Mouse (Mus musculus) c-Kit-positive CD71-positive TER-119-positive erythroid progenitor cells, embryonic 14.5 days (primary cell): ENCODE data around the gene Cenpt.
"Not testable (repeated sequence)": the region's sequence is repeated elsewhere in the genome, so short reads cannot be mapped to it uniquely, and the experiment has no call there.

Source experiments
- DNase-seq: peaks from one replicate; pipeline ENCODE4 v3.0.0-alpha.2; 2013; ENCODE audit warnings: low spot score

The Cenpt gene

DNA sequence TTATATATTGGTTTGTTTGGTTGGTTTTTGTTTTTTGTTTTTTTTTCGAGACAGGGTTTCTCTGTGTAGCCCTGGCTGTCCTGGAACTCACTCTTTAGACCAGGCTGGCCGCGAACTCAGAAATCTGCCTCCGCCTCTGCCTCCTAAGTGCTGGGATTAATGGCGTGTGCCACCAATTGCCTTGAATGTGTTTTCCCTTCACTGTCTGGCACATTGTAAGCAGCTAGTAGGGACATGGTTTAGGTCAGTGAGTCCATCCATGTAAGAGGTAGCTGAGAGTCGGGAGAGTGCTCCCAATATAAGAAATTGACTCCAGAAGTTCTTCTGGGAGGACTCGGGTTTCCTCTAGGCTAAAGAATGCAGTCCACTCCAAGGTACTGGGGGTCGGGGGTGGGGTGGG is 1.2 kb upstream of the Cenpt start:
- no peak for DNase-seq

DNA sequence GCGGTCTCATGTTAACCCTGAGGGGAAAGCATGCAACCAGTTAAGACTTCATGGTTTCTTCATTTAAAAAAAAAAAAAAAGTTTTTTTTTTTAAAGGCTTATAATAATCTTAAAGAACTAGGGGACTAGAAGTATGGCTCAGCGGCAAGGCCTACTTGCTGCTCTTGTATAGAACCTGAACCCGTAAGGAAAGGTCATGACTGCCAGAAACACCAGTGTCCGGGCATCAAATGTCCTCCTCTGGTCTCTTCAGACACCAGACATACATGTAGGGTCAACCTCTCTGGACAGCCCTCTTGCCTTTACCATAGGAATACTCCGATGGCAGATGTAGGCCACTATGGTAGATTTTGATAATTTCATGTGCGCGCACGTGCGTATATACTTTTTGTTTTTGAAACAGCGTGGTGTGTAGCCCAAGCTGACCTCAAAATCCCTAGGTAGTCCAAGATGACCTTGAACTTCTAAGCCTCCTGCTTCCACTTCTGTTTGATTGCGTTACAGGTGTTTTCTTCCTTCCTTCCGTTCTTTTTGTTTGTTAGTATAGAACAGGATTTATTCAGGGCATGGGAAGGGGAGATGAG is 840 bp downstream of the Cenpt start:
- DNase-seq, result no peak

DNA sequence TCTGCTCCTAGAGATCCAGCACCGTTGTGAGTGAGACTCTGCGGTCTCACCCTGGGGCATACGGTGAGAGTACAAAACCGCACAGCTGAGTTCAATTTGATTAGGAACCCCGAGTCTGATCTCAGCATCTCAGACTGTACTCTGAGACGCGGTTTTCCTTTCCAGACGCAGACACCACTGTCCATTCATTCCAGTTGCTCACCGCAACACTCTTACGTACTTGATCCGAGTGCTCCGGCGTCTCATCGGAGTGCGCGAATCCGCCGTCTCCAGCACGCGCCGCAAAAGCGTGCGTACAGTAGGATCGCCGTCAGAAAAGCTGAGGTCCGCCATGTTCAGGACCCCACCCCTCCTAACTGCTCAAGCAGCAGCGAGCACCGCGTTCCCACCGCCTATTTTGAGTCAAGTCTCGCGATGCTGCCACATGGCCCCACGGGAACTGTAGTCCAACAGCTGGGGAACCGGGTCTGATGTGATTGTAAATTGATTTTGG is 1.4 kb downstream of the Cenpt start:
- peak; percentile 85 for DNase-seq

DNA sequence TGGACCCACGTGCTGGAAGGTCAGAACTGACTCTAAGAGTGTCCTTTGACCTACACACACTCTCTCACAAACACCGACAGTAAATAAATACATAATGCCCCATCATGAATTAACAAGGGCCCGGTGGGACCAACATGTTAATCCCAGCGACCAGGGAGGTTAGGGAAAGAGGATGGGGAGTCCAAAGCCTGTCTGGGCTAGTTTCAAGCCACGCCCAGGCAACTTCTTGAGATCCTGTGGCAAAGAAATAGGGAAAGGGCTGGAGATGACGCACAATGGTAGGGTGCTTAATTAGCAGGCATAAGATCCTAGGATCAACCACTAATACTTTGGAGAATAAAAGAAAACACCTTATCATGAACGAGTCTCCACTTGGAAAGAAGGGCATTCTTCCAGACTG is 2.5 kb downstream of the Cenpt start:
- no peak for DNase-seq

DNA sequence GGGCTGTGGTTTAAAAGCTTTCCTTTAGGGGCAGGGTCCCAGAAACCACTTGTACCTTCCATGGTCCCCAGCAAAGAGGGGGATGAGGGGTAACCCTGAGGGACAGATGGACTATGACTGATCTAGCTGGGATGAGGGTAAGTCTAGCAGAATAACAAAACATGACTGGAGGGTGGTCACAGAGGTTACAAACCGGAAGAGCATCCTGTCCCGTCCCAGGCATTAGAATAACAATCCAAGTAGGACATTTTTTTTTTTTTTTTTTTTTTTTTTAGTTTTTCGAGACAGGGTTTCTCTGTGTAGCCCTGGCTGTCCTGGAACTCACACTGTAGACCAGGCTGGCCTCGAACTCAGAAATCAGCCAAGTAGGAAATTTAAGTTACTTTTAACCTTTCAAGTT is 3.1 kb downstream of the Cenpt start:
- DNase-seq, result no peak

DNA sequence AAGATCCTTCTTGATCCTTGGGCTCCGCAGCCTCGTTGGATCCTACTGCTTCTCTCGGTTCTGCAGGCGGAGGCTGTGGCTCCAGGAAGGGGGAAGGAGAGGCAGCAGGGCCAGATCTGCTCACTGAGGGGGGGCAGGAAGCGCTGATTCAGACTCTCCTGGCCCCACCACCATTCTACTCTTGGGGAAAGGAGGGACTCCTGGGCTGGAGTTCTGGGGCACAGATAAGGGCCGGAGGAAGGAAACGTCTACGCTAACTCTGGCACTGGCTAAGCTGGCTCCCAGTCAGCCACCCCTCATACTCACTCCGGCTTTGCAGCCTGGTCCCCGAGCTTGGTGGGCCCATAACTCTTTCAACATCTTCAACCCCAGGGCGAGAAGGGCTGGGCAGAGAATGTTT is 6.4 kb downstream of the Cenpt start:
- DNase-seq, result no peak

DNA sequence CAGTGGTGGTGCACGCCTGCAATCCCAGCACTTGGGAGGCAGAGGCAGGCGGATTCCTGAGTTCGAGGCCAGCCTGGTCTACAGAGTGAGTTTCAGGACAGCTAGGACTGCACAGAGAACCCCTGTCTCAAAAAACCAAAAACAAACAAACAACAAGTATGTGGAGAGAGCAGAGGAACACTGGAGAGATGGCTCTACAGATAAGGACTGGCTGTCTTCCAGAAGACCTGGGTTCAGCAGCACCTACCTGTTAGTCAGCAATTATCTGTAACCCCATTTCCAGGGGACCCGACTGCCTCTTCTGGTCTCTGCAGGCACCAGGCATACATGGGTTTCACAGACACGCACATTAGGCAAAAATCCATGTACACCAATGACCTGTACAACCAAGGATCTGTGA is 13.9 kb downstream of the Cenpt start:
- DNase-seq, result no peak

DNA sequence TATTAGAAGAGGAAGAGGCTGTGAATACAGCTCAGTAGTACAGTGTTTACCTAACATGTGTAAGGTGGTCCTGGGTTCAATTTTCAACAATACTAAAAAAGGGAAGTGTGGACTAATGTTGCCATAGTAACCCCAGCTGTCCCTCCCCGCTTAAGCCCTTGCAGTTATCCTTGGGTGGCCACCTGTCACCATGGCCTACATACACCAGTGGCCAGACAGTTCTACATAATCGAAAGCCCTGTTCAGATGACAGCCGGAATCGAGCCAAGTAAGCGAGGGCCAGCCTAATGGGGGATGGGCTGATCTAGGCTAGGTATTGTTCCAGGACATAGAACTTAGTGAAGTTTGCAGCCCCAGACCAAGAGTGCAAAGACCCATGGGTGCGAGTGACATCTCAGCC is 16.1 kb downstream of the Cenpt start:
- no peak for DNase-seq

DNA sequence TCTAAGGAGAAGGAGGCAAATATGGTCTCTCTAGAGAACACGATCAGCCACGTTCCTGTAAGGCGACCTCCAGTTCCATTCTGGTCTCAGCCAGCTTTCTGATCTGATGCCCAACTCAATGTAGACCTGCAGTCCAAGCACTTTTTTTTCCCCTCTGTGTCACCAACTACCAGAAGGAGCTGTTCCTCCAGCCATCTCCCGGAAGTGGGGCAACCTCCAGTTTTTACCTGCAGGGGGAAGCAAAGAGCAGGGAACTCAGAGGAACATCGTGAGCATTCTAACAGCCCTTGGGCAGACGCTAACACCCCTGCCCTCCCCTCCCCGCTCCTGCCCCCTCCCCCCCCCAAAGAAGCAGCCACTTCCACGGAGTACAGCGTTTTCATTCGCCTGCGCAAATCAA is 17.8 kb downstream of the Cenpt start:
- peak; percentile 85 for DNase-seq

DNA sequence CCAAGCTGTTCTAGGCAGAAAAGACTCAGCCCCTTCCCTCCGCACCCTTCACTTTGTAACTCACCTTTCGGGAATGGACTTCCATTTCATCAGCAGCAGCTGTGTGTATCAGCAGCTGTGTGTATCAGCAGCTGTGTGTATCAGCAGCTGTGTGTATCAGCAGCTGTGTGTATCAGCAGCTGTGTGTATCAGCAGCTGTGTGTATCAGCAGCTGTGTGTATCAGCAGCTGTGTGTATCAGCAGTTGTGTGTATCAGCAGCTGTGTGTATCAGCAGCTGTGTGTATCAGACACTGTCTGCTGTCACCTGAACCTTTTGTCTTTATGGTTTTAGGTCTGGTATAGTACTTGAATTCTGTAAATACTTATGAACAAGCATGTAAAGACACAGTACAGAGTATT is 19.3 kb downstream of the Cenpt start:
- DNase-seq, result not testable (repeated sequence)

DNA sequence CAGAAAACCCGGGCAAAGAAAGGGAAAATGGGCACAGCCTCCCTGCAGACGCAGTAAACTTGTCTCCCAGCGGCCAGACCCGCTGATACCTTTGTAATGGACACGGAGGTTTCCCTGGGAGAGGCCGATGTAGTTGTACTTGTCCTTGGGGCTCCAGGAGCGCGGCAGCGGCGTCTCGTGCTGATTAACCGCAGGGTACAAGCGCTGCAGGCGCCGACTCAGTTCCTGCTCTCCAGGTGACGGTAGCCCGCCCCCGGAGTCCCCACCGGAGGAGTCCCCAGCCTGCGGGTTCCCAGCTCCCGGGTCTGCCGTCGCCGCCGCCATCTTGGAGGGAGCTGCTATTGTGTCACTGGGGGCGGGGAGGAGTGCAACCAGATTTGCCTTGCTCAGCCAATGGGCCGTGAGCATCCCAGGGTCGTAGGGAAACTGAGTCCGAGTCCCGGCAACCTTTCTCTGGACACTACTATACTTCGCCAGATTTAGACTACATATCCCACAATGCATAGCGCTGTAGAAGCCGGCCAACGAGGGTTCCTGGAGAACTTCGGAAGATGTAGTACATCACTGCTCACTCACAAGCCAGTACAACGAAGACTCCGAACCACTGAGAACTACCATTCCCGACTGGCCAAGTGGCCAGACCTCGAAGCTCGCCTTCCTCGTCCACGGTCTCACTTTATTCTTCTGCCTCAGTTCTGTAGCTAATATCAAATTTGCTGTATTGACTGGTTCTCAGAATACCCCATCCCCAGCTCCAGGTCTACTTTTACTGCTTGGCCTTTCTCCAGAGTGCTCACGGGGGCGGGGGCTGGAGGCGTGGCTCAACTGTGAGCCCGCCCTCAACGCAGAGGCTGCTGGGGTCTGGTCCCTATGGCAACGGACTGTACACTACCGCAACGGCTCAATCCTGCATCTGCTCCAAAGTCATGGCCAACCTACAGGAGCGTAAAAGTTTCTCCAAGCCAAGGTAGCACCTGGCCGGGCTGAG is 25.9 kb downstream of the Cenpt start, which contains the start of the genes Ranbp10 and Tsnaxip1:
Ranbp10 (minus strand) TSS at position 490 of the 988 bp plus-strand sequence.
Tsnaxip1 (plus strand) TSS at position 871 of the 988 bp plus-strand sequence.
- peak; percentile 98 for DNase-seq

DNA sequence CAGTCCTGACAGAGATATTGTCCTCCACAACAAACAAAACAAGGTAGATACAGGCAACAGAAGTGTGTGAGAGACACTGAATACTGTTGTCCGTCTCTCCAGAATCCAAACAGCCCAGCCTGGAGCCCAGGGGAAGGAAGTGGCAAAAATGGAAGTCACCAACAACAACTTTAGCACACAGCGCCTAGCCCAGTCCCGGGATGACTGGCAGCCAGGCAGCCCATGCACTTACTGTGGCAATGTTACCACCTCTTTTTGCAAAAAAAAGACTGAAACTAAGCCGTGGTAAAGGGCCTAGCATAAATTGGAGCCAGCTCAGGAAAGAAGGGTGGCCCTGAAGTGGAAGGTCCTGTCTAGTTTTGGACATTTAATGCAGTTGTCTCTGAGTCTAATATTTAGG is 26.7 kb downstream of the Cenpt start:
- DNase-seq, result no peak

DNA sequence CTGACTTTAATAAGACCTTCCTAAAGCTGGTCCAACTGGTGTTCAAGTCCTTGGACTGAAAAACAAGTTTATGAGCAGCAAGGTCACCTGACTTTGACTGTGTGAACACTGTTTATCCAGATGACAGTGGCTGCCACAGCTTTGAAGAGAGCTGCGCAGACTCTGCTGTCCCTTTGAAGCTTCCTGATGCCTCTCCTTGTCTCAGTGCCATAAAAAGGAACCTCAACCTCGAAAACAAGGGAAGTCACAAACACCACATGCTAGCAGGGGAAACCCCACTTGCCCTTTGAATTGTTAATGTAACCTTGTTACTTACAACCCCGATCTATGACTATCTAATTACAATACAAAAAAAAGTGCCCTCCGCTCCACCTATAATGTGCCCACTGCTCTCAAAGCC is 27.6 kb downstream of the Cenpt start:
- no peak for DNase-seq

DNA sequence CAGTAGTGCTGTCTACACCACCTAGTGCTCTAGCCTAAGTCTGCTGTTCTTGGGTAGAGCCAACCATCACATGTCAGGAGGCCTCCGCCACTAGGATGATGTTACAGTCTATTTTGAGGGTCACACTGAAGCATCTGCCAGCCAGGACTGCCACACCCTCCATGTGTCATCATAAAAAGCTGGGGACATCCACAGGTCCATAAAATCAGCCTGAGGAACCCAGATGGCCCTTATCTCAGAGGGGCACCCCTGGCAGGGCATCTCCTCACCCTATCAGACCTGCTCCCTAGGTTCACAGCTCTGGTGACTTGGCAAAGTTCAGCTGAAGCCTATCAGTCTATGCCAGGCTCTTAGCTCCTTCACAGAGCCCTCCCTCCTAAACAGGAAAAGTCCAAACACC is 32.2 kb downstream of the Cenpt start:
- DNase-seq, result peak; percentile 95

DNA sequence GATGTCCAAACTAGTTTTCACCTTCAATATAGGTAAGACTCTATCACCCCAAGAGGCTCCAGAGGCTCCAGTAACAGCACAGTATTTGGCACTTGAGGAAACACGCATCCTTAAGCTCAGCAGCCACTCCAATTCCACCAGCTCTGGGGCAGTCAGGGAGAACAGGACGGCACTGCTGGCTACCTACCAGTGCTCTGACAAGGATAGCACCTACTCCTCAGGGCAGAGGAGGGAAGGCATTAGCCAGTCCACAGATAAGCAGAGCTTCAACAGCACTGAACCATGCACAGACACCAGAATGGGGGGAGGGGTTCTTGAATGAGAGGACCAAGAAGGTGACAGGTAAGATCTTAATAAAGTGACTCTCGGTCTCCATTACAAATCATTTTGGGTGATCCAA is 33.4 kb downstream of the Cenpt start:
- DNase-seq, result no peak

DNA sequence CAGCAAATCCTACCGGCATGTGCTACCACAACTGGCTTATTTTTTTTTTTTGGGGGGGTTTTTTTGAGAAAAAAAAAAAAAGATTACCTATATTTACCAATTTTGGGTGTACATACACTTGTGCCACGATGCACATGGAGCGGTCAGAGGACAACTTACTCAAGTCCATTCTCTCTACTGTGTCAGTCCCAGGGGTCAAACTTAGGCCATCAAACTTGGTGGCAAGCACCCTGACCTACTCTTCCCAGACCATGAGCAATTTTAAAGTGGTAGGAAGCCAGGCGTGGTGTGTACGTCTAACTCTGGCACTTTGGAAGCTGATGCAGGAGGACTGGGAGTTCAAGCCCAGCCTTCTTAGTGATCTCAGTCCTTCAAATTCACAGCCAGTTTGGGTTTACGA is 39.8 kb downstream of the Cenpt start:
- DNase-seq, result no peak

DNA sequence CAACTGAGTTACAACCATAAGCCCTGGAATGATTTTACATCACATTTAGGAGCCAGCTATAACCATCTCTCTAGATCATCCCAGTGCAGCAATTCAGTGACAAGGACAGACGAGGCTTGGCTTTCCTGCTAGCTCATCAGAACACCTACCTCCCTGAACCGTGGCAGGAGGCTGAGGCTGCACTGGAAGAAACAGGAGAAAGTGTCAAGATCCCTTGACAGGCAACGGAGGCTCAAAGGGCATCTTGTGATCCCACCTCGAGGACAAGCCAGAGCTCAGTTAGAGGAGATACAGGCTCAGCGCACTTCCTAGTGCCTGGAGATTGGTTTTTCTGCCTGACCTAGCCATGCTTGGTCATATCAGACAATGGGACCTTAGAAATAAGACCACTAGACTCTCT is 40.6 kb downstream of the Cenpt start:
- DNase-seq, result no peak

DNA sequence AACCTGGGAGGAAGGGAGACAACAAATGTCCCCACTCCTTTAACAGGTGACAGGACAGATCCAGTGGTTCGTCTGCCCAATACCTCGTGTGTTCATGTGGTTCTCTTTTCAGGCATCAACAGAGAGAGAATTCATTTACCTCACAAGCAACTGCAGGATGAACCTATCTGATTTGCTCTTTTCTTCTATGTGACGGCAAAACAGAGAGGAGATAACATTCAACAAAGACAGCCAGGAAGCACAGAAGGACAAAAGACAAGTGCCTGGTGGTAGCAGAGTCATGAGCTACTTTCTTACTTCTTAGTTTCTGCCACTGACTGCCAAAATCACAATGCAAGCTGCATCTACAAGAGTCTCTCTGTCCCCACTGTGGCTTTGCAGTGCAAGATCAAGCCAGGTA is 41.5 kb downstream of the Cenpt start:
- DNase-seq, result no peak

DNA sequence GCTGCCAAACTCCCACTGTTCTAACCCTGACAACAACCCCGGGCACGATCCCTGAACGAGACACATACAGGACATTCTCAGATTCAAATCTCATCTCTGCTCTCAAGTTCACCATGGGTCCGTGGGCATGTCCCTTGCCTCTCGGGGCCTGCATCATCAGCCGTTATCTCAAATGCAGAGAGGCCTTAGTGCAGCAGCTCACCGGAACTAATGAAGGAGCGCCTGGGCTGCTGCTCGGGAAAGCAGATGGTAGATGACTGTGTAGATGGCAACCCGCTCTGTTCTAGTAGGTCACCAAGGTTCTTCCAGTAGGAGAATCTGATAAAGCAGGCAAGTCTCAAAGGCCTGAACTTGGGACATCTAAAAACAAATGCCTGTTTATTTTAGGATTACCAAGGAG is 42.0 kb downstream of the Cenpt start:
- DNase-seq, result no peak

DNA sequence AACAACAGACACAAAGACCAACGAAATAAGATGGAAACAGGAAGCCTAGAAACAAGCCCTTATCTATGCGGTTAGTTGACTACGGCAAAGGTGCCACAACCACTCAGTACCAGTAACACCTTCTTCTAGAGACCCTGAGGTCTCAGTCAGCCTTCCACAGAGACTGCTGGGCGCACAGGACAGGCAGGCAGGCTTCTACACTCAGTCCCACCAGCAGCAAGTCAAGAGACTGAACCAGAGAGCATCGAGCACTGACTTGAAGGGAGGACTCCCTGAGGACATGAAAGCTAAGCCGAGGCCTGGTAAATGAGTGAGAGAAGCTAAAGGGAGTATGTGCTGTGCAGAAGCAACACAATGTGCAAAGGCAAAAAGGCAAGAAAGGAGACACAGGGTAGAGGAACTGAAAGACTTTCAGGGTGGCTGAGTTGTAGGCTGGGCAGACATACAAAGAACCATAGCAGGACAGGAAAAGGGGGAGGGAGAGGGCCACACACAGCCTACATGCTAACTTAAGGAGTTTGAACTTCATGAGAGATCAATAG is 42.8 kb downstream of the Cenpt start:
- no peak for DNase-seq

DNA sequence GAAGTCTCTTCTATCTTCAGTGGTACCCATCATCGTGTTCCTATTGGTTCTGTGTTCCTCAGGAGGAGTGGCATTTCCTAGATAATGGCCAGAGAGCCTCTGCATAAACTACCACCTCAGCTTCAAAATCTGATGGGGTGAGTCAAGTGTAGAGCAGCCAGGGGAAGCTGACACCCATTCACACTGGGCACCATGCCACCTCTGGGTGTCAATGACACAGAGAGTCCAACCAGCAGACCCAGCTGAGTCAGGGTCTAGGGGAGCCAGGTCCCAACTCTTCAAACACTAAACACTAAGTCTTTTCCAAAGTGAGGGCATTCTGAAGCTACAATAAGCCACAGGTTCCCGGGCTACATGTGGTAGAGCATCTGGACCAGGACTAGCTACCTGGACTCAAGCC is 44.6 kb downstream of the Cenpt start:
- no peak for DNase-seq

DNA sequence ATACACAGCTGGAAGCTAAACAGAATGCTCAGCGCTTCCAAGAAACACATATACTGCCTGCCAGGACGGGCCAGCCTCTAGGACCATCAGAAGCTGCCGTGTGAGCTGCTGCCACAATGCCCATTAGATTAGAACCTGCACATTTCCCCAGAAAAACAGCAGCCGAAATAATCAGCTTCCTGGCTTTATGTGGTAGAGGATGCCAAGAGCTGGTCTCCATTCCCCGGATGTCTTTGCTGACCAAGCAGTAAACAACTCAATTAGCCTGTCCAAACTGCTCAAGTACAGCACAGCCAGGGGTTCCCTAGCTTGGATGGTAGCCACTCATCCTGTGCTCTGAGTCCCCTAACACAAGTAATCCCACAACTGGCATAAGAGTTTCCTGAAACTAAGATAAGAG is 45.3 kb downstream of the Cenpt start:
- DNase-seq, result no peak

DNA sequence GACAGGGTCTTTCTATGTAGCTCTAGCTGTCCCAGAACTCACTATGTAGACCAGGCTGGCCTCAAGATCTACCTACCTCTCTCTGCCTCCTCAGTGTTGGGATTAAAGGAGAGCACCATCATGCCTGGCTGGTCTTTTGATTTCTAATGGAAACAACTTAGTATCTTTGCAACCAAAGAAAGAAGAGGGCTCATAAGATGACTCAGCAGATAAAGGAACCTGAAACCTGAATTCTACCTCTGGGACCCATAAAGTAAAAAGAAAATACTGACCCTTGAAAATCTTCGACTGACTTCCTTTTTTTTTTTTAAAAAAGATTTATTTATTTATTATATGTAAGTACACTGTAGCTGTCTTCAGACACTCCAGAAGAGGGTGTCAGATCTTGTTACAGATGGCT is 47.1 kb downstream of the Cenpt start:
- no peak for DNase-seq
